Mouse (Mus musculus): ENCODE measurements around the gene Rnf7. TPM values are rescaled to one million over a fixed set of nuclear protein-coding genes. Genes with fewer than 3 reads are reported as not detected.
"Not testable (repeated sequence)": the region's sequence is repeated elsewhere in the genome, so short reads cannot be mapped to it uniquely, and the experiment has no call there.

Gene Rnf7
- polyA plus RNA-seq, 1 experiment from 2014 or later = 273 TPM

GRCm38 (mm10) chr9:96506011-96506498, 27.6 kb upstream of the Rnf7 start:
- peaks cover 3% of the 10 kb centered on the region for H3K4me1 ChIP-seq (ENCODE audit: control insufficient read depth, insufficient read depth, low read length)
- H3K9ac ChIP-seq (ENCODE audit: low read depth, low read length) = no peak overlapping the region
- DNase-seq (ENCODE audit: low spot score) (peak; percentile 84), ATAC-seq (ENCODE audit: low read depth) (peak; percentile 88)
- H3K4me2 ChIP-seq (ENCODE audit: low read depth, low read length) = peak overlapping the region; percentile 37
- H3K36me3 ChIP-seq (ENCODE audit: control insufficient read depth, insufficient read depth, low read length) = no peaks in the 10 kb centered on the region
- 20% methylated on average over 10 of the region's 10 CpGs for WGBS
- H3K4me3 ChIP-seq (ENCODE audit: low read depth, low read length) = no peak overlapping the region
- H3K9me3 ChIP-seq (ENCODE audit: control insufficient read depth, low read length) = no peaks in the 10 kb centered on the region
- H3K27me3 ChIP-seq (replicated peaks; ENCODE audit: control insufficient read depth, insufficient read depth, low read length) = no peaks in the 10 kb centered on the region
- H3K27ac ChIP-seq (replicated peaks; ENCODE audit: low read depth, low read length) = peak overlapping the region; percentile 30; the same call in 1 of the 2 replicates

DNA sequence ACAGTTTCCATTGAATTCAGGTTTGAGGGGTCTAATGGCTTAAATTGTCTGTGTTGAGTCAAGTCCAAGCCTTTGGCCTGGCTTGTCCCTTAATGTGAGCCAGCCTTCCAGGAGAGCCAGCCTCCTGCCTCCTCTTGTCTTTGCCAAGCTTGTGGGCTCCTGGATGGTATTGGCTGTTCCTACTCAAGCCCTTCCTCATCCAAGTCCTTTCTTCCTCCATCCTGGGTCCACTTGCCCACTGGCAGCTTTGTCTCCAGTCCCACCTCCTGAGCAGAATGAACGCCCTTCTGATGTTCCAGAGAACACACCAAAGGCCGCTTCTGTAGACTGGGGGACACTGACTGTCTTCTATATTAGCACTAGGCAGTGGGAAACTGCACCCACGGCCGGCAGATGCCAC, 26.7 kb upstream of the Rnf7 start:
- WGBS = 82% methylated on average over 4 of the region's 4 CpGs
- ATAC-seq (ENCODE audit: low read depth) = no peak
- peak overlapping the region; percentile 30 for H3K27ac ChIP-seq (replicated peaks; ENCODE audit: low read depth, low read length)

DNA sequence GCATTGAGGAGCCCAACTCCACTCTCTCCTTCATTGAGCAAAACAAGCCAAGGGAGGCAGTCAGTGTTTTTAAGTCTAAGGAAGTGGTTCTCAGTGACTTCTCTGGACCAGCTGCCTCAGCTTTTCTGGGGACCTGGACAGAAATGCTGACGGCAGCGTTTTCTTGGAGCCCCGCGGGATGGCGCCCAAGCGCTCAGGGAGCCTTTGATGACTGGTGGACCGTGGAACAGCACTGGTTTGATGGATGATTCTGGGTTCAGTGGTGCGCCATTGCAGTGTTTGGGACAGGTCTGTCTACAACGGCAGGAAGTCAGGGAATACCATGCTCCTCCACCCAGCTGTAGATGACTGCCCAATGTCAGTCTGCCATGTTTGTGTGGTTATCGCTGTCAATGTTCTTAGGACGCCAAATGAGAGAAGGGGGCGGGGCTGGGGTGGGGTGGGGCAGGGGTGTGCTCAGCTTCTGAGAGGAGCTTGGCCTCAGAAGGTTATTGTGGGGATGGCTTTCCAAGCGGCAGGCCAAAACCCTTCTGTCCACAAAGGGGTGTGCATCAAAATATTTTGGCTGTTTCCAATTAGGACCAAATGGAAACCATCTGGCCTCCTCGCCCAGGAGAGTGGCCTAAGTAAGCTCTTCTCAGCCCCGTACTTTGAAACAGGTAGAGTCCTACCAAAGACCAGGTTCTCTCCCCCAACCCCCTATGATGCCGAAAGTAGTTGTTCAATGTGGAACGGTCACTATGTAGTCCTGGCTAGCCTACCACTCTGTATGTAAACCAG, 25.8 kb upstream of the Rnf7 start:
- Histone ChIP-seq H3K4me1 (ENCODE audit: control insufficient read depth, insufficient read depth, low read length) (peaks cover 3% of the 10 kb centered on the region), H3K27me3 (replicated peaks; ENCODE audit: control insufficient read depth, insufficient read depth, low read length) (no peaks in the 10 kb centered on the region), H3K4me2 (ENCODE audit: low read depth, low read length) (no peak overlapping the region), H3K9me3 (ENCODE audit: control insufficient read depth, low read length) (peaks cover 1% of the 10 kb centered on the region; the same call in 1 of the 2 replicates), H3K27ac (replicated peaks; ENCODE audit: low read depth, low read length) (no peak overlapping the region), H3K9ac (ENCODE audit: low read depth, low read length) (no peak overlapping the region), H3K36me3 (ENCODE audit: control insufficient read depth, insufficient read depth, low read length) (no peaks in the 10 kb centered on the region), H3K4me3 (ENCODE audit: low read depth, low read length) (no peak overlapping the region)
- no peak for ATAC-seq (ENCODE audit: low read depth)
- peak; percentile 34 for DNase-seq (ENCODE audit: low spot score)
- WGBS = 62% methylated on average over 17 of the region's 17 CpGs

More for the DNA sequence above, 26.7 kb upstream of the Rnf7 start:
- H3K4me2 ChIP-seq (ENCODE audit: low read depth, low read length) = no peak overlapping the region
- peaks cover 3% of the 10 kb centered on the region for H3K4me1 ChIP-seq (ENCODE audit: control insufficient read depth, insufficient read depth, low read length)
- no peak overlapping the region for H3K9ac ChIP-seq (ENCODE audit: low read depth, low read length)
- no peaks in the 10 kb centered on the region for H3K27me3 ChIP-seq (replicated peaks; ENCODE audit: control insufficient read depth, insufficient read depth, low read length)
- H3K36me3 ChIP-seq (ENCODE audit: control insufficient read depth, insufficient read depth, low read length) = no peaks in the 10 kb centered on the region
- no peak overlapping the region for H3K4me3 ChIP-seq (ENCODE audit: low read depth, low read length)
- DNase-seq (ENCODE audit: low spot score) = no peak
- H3K9me3 ChIP-seq (ENCODE audit: control insufficient read depth, low read length) = no peaks in the 10 kb centered on the region

DNA sequence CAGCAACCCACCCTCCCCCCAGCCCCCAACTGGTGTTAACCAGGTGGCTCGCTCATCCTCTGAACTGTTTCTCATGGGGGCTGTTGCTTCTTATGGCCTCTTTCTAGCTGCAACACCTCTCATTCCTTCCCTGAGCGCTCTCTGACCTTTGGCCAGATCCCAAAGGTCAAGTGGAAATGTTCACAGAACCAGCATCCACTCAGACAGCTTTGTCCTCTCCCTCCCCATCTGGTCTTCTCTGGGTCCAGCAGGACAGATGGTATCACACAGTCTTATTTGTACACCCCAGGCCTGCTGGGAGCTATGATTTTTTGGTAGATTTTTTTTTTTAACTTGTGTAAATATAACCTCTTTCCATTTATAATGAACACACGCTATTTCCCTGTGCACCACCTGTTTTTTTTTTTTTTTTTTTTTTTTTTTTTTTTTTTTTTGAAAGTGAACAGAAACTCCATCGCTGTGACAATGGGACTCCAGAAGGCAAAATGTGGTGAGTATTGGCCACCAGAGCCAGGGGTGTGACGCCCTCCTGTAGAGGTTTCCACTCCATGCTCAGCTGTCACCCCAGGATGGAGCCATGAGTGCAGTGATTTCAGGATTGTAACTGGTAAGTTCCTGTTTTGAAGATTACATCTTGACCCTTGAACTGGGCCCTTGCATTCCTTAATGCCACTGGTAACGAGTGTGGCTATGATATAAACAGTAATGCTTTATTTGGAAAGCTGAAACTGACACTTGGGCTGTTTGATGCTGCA, 24.6 kb upstream of the Rnf7 start:
- H3K4me3 ChIP-seq (ENCODE audit: low read depth, low read length) = no peak overlapping the region
- H3K27me3 ChIP-seq (replicated peaks; ENCODE audit: control insufficient read depth, insufficient read depth, low read length) = no peaks in the 10 kb centered on the region
- H3K27ac ChIP-seq (replicated peaks; ENCODE audit: low read depth, low read length) = no peak overlapping the region
- no peaks in the 10 kb centered on the region for H3K36me3 ChIP-seq (ENCODE audit: control insufficient read depth, insufficient read depth, low read length)
- H3K4me2 ChIP-seq (ENCODE audit: low read depth, low read length) = no peak overlapping the region
- H3K9ac ChIP-seq (ENCODE audit: low read depth, low read length) = no peak overlapping the region
- peaks cover 3% of the 10 kb centered on the region for H3K4me1 ChIP-seq (ENCODE audit: control insufficient read depth, insufficient read depth, low read length)
- no peak for ATAC-seq (ENCODE audit: low read depth)
- peak; percentile 12 for DNase-seq (ENCODE audit: low spot score)
- peaks cover 7% of the 10 kb centered on the region; the same call in 1 of the 2 replicates for H3K9me3 ChIP-seq (ENCODE audit: control insufficient read depth, low read length)
- WGBS = 67% methylated on average over 6 of the region's 6 CpGs

GRCm38 (mm10) chr9:96501217-96501616, 22.7 kb upstream of the Rnf7 start:
- no peak overlapping the region for H3K4me2 ChIP-seq (ENCODE audit: low read depth, low read length)
- H3K36me3 ChIP-seq (ENCODE audit: control insufficient read depth, insufficient read depth, low read length) = no peaks in the 10 kb centered on the region
- no peak overlapping the region for H3K9ac ChIP-seq (ENCODE audit: low read depth, low read length)
- ATAC-seq (ENCODE audit: low read depth) (no peak), DNase-seq (ENCODE audit: low spot score) (peak; percentile 36)
- no peak overlapping the region for H3K27ac ChIP-seq (replicated peaks; ENCODE audit: low read depth, low read length)
- 54% methylated on average over 7 of the region's 7 CpGs for WGBS
- H3K4me1 ChIP-seq (ENCODE audit: control insufficient read depth, insufficient read depth, low read length) = peaks cover 2% of the 10 kb centered on the region
- H3K9me3 ChIP-seq (ENCODE audit: control insufficient read depth, low read length) = peaks cover 7% of the 10 kb centered on the region; the same call in 1 of the 2 replicates
- H3K27me3 ChIP-seq (replicated peaks; ENCODE audit: control insufficient read depth, insufficient read depth, low read length) = no peaks in the 10 kb centered on the region
- H3K4me3 ChIP-seq (ENCODE audit: low read depth, low read length) = no peak overlapping the region

DNA sequence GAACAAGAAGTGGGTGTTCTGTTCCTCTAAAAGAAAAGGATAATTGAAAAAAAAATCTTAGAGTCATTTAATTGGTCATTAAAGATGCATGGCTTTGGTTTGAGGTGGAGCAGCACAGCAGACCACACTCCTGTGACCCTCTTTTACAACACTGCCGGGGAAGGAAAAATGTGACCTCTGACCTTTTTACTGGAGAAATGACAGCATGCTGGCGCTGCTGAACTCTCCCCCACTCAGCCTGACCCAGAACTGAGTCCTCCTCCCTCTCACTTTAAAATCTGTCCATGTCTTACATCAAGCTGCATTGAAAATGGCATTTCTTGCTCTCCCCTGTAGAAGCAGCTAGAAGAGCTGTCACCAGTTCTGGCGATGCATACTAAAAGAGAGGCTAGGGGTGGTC, 14.7 kb upstream of the Rnf7 start:
- Histone ChIP-seq H3K27ac (replicated peaks; ENCODE audit: low read depth, low read length) (no peak overlapping the region), H3K9ac (ENCODE audit: low read depth, low read length) (no peak overlapping the region), H3K36me3 (ENCODE audit: control insufficient read depth, insufficient read depth, low read length) (no peaks in the 10 kb centered on the region), H3K4me1 (ENCODE audit: control insufficient read depth, insufficient read depth, low read length) (no peaks in the 10 kb centered on the region), H3K9me3 (ENCODE audit: control insufficient read depth, low read length) (no peaks in the 10 kb centered on the region), H3K27me3 (replicated peaks; ENCODE audit: control insufficient read depth, insufficient read depth, low read length) (no peaks in the 10 kb centered on the region), H3K4me2 (ENCODE audit: low read depth, low read length) (no peak overlapping the region), H3K4me3 (ENCODE audit: low read depth, low read length) (no peak overlapping the region)
- DNase-seq (ENCODE audit: low spot score) = no peak
- WGBS = 27% methylated on average over 3 of the region's 3 CpGs
- peak; percentile 33; the same call in 1 of the 2 replicates for ATAC-seq (ENCODE audit: low read depth)

DNA sequence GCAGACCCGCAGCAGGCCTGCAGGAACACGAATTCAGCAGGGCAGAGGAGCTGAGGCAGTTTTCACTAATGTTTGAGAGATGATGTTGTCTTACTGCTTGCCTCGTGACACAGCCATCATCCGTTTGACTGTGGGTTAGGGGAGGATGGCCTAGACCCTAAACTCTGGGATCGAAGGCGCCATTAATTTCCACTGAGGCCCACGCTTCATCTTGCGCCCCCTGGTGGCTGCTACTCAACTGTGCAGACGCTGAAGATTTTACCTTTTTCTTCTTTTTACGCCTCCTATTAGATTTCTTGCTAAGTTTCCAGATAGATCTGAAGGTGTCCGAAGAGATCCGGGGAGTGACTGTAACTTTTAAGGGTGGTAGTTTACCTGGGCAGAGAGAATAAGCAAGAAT, 13.3 kb upstream of the Rnf7 start:
- no peaks in the 10 kb centered on the region for H3K9me3 ChIP-seq (ENCODE audit: control insufficient read depth, low read length)
- ATAC-seq (ENCODE audit: low read depth) (no peak), DNase-seq (ENCODE audit: low spot score) (peak; percentile 16)
- no peaks in the 10 kb centered on the region for H3K4me1 ChIP-seq (ENCODE audit: control insufficient read depth, insufficient read depth, low read length)
- no peak overlapping the region for H3K27ac ChIP-seq (replicated peaks; ENCODE audit: low read depth, low read length)
- H3K36me3 ChIP-seq (ENCODE audit: control insufficient read depth, insufficient read depth, low read length) = no peaks in the 10 kb centered on the region
- H3K27me3 ChIP-seq (replicated peaks; ENCODE audit: control insufficient read depth, insufficient read depth, low read length) = no peaks in the 10 kb centered on the region
- WGBS = 38% methylated on average over 12 of the region's 12 CpGs
- H3K9ac ChIP-seq (ENCODE audit: low read depth, low read length) = no peak overlapping the region
- no peak overlapping the region for H3K4me3 ChIP-seq (ENCODE audit: low read depth, low read length)
- no peak overlapping the region for H3K4me2 ChIP-seq (ENCODE audit: low read depth, low read length)

- ATAC-seq (ENCODE audit: low read depth); H3K4me3 ChIP-seq (ENCODE audit: low read depth, low read length); H3K4me2 ChIP-seq (ENCODE audit: low read depth, low read length): not testable (repeated sequence)
Observed at GRCm38 (mm10) chr9:96487869-96488268, 9.4 kb upstream of the Rnf7 start.

More at GRCm38 (mm10) chr9:96487869-96488268, 9.4 kb upstream of the Rnf7 start:
- not testable (repeated sequence) for H3K9ac ChIP-seq (ENCODE audit: low read depth, low read length); H3K4me1 ChIP-seq (ENCODE audit: control insufficient read depth, insufficient read depth, low read length); H3K27ac ChIP-seq (replicated peaks; ENCODE audit: low read depth, low read length); H3K27me3 ChIP-seq (replicated peaks; ENCODE audit: control insufficient read depth, insufficient read depth, low read length); H3K36me3 ChIP-seq (ENCODE audit: control insufficient read depth, insufficient read depth, low read length); H3K9me3 ChIP-seq (ENCODE audit: control insufficient read depth, low read length); DNase-seq (ENCODE audit: low spot score)
- WGBS = 91% methylated on average over 5 of the region's 5 CpGs

Measured in embryonic facial prominence, embryonic 14.5 days (tissue).